Mouse (Mus musculus) cerebellum, adult 18-20 months (tissue): ENCODE measurements at regions not wholly inside any gene's neighbourhood (a gene's known extent, or its start where the extent isn't known, plus 50 kb on each side); places are given as distances from the start of the nearest gene placed in this dataset.

Experiments used
- DNase-seq, 2 experiments: peaks; one replicate each; pipeline ENCODE4 v3.0.0; 2021

DNA sequence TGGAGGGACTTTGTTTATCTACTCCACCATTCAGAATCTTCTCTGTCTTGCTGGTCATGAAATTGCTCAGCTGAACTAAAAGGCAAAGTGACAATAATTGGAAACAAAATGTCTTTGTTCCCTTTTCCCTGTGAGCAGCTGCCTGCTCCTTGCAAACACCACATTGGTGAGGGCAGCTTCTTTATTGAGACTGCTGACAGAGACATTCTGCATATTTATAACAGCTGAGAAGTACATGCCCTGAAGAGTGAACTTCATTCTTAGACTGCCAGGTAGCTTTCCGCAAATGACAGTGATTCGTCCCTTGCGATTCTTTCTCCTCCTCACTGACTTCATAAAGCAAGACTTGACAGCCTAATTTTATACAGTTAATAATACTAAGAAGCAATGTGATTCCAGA lies 237.0 kb downstream of the Cps1 start:
- no peak for DNase-seq

DNA sequence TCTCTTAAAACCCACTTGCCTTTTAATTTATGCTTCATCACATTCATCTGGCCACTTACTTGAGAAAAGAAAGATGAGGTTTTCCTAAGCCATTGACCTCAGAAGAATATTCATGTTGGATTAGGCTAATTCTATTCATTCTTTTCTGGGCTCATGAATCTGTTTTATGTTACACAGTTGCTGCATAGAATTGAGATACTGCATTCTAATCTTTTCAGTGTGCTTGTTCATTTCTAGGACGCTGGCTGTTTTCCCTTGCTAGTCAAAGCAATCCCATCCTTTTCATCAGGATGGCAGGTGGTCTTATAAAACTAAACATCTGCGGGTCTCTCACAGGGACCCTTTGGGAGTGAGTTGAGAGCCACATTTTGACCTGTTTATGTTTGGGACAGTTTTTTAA lies 243.2 kb downstream of the Cps1 start:
- no peak for DNase-seq

DNA sequence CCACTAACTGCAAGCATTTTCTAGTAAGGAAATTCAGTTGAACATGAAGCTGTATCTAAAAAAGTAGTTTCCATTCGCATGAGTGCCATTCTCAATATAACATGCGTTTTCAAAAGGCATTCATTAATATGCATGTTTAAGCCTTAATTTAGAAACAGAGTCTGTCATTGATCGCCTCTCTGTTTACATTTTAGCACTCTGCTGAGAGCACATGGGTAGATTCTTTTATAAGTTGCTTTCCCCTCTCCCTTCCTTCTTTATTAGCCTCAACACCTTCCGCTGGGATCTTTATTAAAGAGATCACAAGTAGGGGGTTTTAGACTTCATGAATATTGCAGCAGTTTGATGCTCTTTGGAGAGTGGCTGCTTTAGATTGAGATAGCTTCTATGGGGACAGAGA lies 243.7 kb downstream of the Cps1 start:
- DNase-seq, result no peak

- DNase-seq, result no peak
Observed at GRCm38 (mm10) chr1:67382366-67382765, 259.5 kb downstream of the Cps1 start.

DNA sequence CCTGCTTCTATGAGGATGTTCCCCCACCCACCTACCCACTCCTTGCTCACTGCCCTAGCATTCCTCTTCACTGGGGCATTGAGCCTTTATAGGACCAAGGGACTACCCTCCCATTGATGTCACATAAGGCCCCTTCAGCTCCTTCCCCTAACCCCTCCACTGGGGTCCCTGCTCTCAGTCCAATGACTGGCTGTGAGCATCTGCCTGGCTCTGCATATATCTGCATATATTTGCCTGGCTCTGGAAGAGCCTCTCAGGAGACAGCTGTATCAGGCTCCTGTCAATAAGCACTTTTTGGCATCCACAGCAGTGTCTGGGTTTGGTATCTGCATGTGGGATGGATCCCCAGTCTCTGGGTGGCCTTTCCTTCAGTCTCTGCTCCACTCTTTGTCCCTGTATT lies 262.6 kb downstream of the Cps1 start:
- DNase-seq, result no peak

DNA sequence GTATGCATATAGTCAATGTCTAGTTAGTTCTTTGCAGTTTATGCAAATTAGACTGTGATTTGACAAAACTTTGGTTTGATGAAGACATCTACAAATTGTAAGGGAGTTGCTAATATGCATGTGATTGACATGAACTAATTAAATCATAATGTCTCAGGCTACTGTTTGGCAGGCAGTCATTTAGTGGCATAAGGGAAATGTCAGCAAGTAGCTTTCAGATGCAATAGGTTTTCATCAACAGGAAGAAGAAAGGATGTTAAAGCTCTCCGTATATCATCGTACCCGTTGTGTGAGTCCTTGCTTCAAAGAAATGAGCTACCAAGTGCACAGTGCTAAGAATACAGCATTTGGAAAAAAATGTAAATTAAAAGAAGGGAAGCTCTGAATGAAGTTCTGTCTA lies 264.1 kb downstream of the Cps1 start:
- DNase-seq, result no peak

DNA sequence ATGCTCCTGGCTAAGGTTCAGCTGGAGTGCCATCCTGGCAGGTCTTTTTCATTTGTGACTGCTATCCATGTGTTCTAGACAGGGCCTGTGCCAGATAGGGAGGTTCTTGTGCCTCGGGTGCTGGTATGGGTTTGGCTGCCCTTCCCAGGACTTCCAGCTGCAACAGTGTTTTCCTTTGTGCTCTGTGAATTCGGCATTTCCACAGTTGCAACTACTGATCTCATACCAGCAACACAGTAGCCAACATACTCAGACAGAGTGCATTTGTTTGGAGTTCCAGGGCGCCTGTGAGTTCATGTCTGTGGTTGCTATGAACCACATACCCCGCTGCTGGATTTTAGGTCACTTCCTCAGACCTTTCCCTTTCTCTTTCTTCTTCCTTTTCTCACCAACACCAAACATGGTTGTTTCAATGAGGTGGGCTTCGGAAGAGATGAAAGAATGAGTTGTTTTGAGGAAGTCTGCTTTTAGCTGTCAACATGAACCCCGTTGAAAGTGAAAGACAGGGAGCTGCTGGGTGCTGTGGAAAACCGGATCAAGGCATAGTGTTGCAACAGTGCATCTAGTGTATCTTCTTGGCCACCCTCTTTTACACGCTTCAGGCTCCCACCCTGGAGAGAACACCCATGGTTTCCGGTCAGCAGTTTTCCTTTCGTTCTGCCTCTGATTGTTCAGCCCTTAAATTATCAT lies 275.1 kb downstream of the Cps1 start:
- peak in 1 of 2 experiments; percentile 4 for DNase-seq

GRCm38 (mm10) chr1:67409531-67409930 lies 286.7 kb downstream of the Cps1 start:
- no peak for DNase-seq

DNA sequence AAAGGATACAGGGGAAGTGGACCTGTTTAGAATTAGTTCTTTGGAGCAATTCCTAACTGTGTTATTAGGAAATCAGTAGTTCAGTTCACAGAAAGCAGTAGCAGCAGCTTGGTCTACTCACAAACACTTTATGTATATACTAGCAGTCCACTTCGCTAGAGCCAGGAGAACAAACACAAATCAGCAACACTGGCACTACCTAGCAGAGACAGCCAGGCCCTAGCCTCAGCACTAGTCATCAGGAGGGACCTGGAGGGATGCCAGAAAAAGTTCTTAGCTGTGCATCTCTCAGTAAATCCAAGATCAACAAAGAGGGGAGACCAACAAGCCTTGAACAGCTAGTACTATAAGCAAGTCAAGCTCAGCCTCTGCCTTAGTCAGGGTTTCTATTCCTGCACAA lies 294.4 kb downstream of the Cps1 start:
- DNase-seq, result no peak

DNA sequence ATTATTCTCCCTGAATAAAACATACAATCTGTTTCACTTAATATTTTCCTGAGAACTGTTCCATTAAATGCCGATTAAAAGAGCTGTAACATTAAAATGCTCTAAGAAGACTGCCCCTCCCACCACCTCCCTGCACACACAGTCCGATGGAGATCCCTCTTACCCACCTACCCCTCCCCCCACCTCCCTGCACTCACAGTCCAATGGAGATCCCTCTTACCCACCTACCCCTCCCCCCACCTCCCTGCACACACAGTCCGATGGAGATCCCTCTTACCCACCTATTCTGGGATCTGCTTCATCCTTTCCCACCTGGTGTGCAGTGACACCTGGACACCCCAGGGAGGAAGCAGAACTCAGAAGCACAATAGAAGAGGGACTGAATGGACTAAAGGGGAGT lies 305.6 kb downstream of the Cps1 start:
- DNase-seq, result no peak

- DNase-seq, result no peak
Observed at GRCm38 (mm10) chr1:67450831-67451230, 328.0 kb downstream of the Cps1 start.

DNA sequence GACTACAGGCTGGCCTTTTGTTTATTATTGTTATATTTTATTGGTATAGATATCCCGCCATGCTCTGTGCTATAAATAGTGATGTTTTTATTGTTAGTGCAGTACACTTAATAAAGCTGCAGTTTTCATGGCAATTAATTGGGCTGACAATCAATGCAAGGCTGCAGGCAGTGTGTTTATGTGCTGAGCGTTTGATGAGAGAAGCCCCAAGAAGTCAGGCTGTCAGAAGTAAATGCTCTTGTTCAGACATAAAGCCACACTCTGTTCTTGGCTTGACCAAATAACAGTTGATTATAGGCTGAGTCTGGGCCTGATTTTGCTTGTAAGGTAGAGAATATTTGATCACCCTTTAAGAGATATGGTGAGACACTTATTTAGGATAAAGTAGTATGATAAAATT lies 341.4 kb downstream of the Cps1 start:
- no peak for DNase-seq

DNA sequence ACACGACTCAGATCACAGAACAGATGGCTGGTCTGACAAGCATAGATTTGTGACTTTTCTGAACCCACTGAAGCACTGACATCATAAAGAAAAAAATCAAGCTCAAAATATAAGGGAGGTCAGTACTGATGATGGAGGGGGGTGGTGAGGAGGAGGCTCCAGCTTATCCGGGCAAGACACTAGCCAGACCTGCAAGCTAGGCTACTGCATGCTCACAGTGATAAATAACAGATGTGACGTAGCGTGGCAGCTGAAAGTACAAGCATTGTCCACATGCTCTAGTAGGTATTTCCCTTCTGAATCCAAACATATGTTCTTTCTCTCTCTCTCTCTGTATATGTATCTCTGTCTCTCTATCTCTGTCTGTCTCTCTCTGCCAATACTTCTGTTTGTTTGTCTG lies 342.7 kb downstream of the Cps1 start:
- DNase-seq, result no peak

DNA sequence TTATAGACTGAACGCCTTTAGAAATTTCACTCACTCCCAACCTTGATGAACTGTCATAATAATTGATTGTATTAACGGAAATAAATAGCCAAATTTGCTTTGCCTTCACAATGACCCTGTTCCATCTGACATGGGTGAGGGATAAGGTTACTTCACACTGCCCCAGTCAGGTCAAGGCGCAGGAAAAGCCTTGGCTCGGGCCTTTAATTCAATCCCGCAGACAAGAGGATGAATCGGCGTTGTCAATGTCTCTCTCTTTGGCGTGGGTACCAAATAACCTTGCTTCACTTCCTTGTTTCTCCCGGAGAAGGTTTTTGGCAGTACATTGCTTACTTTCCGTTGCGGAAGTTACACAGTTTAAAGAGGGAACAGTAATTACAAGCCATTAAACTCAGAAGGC lies 354.2 kb downstream of the Cps1 start:
- DNase-seq, result no peak

- DNase-seq, result no peak
Observed at GRCm38 (mm10) chr1:67477966-67478365, 355.1 kb downstream of the Cps1 start.

DNA sequence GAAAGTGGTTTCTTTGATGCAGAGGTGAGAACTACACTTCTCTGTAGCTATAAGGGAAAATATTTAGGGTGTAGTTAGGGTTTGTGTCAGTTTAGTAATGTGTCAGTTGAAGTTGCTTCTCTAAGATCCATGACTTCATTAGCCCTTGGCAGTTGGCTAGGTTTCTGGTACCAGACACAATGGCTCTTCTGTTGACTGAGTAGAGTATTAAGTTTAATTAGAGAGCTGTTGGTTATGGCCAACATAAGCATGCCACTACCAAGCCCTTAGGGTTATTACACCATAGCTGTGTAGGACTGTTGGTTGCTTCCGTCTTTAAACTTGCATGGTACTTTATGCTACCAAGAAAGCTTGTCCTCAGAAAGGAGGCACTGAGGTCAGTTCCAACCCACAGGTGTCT lies 359.1 kb downstream of the Cps1 start:
- DNase-seq, result no peak

DNA sequence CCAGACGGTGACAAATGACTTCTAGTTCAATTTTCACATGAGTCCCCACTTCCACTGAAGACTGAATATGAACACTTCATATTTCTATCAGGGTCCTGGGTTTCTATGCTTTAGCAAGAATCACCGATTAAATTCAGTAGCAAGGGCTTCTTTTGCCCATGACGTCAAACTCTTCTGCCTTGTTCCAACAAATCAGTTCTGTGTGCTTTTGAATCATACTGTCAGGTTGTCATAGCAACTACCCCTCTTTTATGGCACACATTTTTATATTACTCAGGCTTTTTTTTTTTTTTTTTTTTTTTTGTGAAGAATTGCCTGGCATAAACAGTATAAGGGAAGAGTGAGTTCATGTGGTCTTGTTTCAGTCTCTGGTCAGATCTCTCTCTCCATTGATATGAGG lies 381.3 kb downstream of the Cps1 start:
- no peak for DNase-seq

DNA sequence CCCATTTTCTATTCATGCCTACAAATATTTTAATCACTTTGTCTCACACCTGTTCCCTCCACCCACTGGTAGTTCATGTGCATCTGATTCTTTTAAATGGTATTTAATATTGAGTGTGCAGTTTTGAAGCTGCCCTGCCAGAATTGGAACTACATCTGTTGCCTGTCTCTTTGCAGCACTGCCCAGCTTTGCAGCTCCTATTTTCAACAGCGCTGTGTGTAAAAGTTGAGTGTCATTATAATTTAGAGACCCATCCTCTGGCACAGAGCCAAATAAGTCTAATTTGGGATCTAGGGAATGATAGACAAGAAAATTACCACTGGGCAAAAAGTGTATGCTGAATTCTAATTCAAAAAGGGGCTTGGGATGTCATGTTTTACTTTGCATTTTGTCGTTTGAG lies 382.9 kb downstream of the Cps1 start:
- no peak for DNase-seq

DNA sequence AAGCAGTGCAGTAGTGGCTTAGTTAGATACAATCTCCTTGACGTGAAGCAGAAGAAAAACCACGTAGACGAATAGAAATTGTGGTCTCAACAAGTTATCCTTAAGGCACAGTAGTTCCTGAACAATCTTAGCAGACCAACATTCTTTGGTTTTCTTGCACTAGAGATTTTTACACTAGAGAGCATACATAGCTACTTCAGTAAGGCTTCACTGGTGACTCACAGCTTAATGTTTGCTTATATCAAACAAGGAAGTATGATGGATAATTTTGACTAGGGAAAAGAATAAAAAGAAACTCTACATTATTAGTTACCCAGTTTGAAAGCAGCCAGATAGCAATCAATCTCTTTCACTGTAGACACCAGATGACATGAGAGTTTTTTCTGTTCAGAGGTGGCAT lies 395.5 kb downstream of the Cps1 start:
- DNase-seq, result no peak

- no peak for DNase-seq
Observed at GRCm38 (mm10) chr1:67558728-67559127, 435.9 kb downstream of the Cps1 start.

- DNase-seq, result no peak
Observed at GRCm38 (mm10) chr1:67559179-67559578, 436.4 kb downstream of the Cps1 start.

DNA sequence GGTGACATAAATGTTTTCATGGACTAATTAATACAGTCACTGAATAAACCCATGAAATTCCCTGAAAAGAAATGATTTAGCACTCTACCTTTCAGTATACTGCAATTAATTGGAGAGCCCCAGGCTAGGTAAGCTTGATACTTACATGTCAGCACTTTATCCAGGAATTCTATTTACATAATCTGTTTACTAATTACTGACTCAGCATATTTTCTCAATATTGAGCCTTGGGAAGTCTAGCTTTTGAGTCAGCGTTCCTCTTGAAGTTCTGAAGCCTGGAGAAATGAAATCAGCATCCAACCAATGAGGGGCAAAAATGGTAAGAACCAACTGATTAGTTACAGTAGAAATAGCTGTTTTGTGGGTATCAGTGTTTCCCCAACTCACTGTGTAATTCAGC lies 448.8 kb downstream of the Cps1 start:
- DNase-seq, result no peak

GRCm38 (mm10) chr1:67579732-67580131 lies 456.9 kb downstream of the Cps1 start:
- DNase-seq, result no peak
